Mouse (Mus musculus): ENCODE measurements around the gene Cda.

Gene Cda

GRCm38 (mm10) chr4:138307025-138307424, 60.8 kb downstream of the Cda start:
- DNase-seq = no peak

DNA sequence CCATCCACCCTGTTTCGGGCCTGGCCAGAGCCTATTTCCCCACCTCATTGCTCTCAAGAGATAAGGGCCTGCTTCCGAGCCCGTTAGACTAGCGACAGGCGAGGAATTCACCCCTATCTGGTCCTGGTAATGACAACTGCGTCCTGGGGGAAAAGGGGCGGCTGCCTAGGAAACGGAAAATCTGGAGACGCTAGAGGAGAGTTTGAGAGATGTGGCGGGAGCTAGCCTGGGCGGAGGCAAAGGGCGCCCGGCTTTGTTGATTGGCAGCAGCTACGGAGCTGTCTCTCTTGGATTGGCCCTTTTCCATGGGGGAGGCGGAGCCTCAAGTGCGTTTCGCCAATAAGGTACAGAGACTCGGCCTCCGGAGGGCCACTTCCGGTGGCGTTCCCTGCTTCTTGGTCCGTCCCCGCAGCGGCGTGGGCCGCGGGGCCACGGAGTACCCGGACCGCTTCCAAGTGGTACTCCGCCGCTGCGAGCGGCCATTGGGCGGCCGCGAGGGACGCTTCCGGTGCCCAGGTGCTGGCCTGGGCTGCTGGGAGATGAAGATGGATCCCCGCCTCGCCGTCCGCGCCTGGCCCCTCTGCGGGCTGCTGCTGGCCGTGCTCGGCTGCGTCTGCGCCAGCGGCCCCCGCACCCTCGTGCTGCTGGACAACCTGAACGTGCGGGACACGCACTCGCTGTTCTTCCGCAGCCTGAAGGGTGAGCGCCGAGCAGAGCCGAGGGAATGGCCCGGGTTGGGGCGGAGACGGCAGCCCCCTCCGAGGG, 63.3 kb downstream of the Cda start, which contains the start of gene Ddost:
Ddost (plus strand) TSS at position 391 of the 765 bp plus-strand sequence.
- peak; percentile 99 for DNase-seq

GRCm38 (mm10) chr4:138303742-138304141, 64.0 kb downstream of the Cda start:
- peak in 1 of 2 experiments; percentile 50 for DNase-seq

DNA sequence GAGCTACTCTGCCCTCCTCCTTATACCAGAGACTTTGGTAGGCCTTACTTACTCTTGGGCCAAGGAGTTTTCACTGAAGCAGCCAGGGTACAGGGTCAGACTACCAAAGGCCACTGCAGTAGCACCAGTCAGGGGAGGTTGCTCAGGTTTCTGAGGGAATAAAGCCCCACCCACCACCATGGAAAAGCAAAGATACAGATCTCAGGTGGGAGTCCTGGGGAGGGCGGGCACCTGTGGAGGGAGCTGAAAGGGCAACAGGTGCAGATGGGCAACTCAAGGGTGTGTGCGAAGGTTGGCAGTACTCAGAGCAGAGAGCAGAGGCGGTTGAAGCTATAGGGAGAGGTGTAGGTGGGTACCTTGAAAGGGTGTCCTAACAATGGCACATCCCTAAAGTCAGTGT, 64.8 kb downstream of the Cda start:
- DNase-seq = no peak

DNA sequence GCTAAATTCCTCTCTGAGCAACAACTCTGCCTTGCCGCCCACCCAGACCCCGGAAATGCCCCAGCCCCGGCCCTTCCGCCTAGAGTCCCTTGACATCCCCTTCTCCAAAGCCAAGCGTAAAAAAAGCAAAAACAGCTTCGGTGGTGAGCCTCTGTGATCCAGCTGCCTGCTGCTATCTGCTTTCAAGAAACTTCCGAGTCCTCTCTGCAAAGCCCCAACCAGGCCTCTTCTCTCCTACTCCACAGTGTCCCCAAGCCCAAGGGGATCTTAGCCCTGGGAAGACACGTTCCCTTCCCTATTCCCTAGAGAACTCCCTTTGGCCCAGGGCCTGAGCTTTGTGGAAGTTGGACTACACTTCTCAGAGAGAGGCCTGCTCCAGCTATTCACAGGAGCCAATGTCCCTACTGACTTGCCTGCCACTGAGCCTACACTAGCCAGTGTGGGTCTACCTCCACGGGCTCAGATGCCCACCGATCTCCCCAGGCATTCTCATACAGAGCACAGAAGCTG, 66.5 kb downstream of the Cda start:
- DNase-seq = no peak

GRCm38 (mm10) chr4:138293949-138294550, 73.7 kb downstream of the Cda start:
- DNase-seq = no peak

DNA sequence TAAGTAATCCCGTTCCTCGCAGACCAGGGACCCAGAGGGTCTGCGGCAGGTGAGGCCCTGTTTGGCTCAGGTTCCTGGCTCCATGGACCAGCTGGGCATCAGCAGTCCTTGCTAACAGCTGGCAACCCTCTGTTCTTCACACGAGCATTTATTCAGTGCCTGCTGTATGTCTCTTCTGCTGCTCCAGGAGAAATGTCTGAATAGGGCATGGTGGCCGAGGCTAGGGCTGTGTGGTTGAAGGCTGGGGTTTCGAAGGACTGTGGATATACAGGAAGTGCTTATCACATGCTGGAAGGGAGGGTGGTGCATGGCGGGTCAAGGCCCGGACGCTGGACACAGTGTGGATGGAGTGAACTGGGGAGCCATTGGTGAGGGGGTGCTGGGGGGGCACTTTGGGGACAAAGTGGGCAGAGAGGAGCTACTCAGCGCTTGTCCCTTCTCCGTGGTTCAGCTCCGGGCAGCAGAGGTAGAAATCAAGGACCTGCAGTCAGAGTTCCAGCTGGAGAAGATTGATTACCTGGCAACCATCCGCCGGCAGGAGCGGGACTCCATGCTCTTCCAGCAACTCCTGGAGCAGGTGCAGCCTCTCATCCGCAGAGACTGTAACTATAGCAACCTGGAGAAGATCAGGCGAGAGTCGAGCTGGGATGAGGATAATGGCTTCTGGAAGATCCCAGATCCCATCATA, 74.4 kb downstream of the Cda start:
- DNase-seq = peak in 1 of 2 experiments; percentile 51

DNA sequence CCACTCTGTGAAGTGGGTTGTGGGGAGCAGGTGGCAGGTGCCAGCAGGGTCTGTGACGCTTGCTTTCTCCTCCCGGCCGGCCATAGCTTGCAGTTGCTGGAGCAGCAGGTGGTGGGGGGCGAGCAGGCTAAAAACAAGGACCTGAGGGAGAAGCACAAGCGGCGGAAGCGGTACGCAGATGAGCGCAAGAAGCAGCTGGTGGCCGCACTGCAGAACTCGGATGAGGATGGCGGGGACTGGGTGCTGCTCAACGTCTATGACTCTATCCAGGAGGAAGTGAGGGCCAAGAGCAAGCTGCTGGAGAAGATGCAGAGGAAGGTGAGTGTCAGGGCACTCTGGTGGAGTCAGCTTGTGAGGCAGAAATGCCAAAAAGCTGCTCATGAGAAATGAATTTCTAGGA, 75.8 kb downstream of the Cda start:
- no peak for DNase-seq

DNA sequence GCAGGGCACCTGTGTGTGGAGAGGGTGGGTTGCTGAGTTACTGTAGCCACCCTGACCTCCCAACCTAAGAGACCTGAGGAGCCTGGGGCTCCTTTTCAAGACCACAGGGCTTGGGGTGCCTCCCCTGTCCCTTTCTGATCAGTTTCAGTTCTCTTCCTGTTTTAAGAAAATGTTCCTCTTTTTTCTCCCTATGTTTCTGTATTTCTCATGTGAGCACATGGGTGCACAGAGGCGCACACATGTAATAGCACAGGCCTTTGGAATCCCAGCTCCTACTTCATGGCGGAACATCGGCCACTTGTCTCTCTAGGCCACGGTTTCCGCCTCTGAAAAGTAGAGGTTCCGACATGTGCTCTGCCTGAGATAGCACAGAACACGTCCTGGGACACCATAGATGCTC, 79.1 kb downstream of the Cda start:
- no peak for DNase-seq
